Mouse (Mus musculus) heart, embryonic 14.5 days (tissue): ENCODE data around the gene Prr29. TPM values are rescaled to one million over a fixed set of nuclear protein-coding genes. Genes with fewer than 3 reads are reported as not detected.

ENCODE experiments used
- ATAC-seq: fragments of 200-750 bp; cut with Nextera tagmentation; 2 replicates; pipeline ENCODE4 v1.8.0; 2017; ENCODE audit warnings: low read depth, moderate TSS enrichment; ENCODE audit not compliant: insufficient number of reproducible peaks, insufficient read depth, low FRiP score
- H3K27ac ChIP-seq, 2 experiments: fragments of 200-500 bp in 1 of 2; fragments of 300-500 bp in 1 of 2; sonication (generic) in 1 of 2; replicated peaks in 1 of 2; 2 replicates each; pipeline ENCODE4 v1.5.1; 2012 to 2014; ENCODE audit warnings: low read depth in 2 of 2, low read length in 2 of 2, control low read depth in 1 of 2, mild to moderate bottlenecking in 1 of 2, mixed read lengths in 1 of 2; ENCODE audit not compliant: control insufficient read depth in 1 of 2, insufficient read depth in 1 of 2
- H3K27me3 ChIP-seq: fragments of 300-500 bp; sonication (generic); 2 replicates; pipeline ENCODE4 v1.6.1; 2014; ENCODE audit warnings: mild to moderate bottlenecking, low read length, control low read depth; ENCODE audit not compliant: control insufficient read depth, insufficient read depth
- H3K36me3 ChIP-seq: fragments of 300-500 bp; sonication (generic); 2 replicates; pipeline ENCODE4 v1.6.1; 2014; ENCODE audit warnings: mild to moderate bottlenecking, control low read depth, low read length, mixed read lengths; ENCODE audit not compliant: control insufficient read depth, insufficient read depth
- H3K4me1 ChIP-seq, 2 experiments: fragments of 200-500 bp in 1 of 2; fragments of 300-500 bp in 1 of 2; sonication (generic) in 1 of 2; 2 replicates each; pipeline ENCODE4 v1.6.1; 2012 to 2014; ENCODE audit warnings: low read length in 2 of 2, control low read depth in 1 of 2, mixed read lengths in 1 of 2; ENCODE audit not compliant: control insufficient read depth in 2 of 2, insufficient read depth in 2 of 2
- H3K4me2 ChIP-seq: fragments of 300-500 bp; sonication (generic); 2 replicates; pipeline ENCODE4 v1.6.1; 2014; ENCODE audit warnings: mild to moderate bottlenecking, low read length
- H3K4me3 ChIP-seq, 2 experiments: fragments of 200-500 bp in 1 of 2; fragments of 300-500 bp in 1 of 2; sonication (generic) in 1 of 2; 2 replicates each; pipeline ENCODE4 v1.5.1; 2012 to 2014; ENCODE audit warnings: low read length in 2 of 2, mild to moderate bottlenecking in 2 of 2, control low read depth in 1 of 2, low read depth in 1 of 2, moderate library complexity in 1 of 2; ENCODE audit not compliant: control insufficient read depth in 1 of 2, insufficient read depth in 1 of 2
- H3K9ac ChIP-seq: fragments of 300-500 bp; sonication (generic); 2 replicates; pipeline ENCODE4 v1.6.1; 2014; ENCODE audit warnings: mild to moderate bottlenecking, low read length
- H3K9me3 ChIP-seq: fragments of 300-500 bp; sonication (generic); 2 replicates; pipeline ENCODE4 v1.6.1; 2016; ENCODE audit warnings: low read length, control low read depth; ENCODE audit not compliant: control insufficient read depth
- WGBS: fragments of 180-500 bp; shearing (Covaris S2); extraction: QIAGEN DNeasy Blood & Tissue Kit; methylation state at CpG from one replicate; pipeline ENCODE4 v1.1.7; 2014; 5-methylcytosine and 5-hydroxymethylcytosine counted together
- polyA plus RNA-seq: library from polyadenylated mRNA; unstranded; fragments of >200 nt; fragmentation: Nextera tagmentation; extraction: Ambion mirVana; gene quantifications from 2 replicates; pipeline ENCODE4 v1.2.1, GENCODE M21; 2014

The Prr29 gene
- polyA plus RNA-seq, 1 experiment from 2014 or later = 0.35 TPM

- H3K4me3 ChIP-seq = no peak overlapping the region
- ATAC-seq = no peak
- no peaks in the 10 kb centered on the region for H3K27me3 ChIP-seq
Observed at GRCm38 (mm10) chr11:106418622-106419196, 53.4 kb downstream of the Prr29 start.

GRCm38 (mm10) chr11:106419262-106420102, 54.2 kb downstream of the Prr29 start:
- Histone ChIP-seq H3K36me3 (peaks cover 22% of the 10 kb centered on the region; the same call in 1 of the 2 replicates), H3K4me2 (no peak overlapping the region), H3K9me3 (no peaks in the 10 kb centered on the region), H3K9ac (no peak overlapping the region), H3K4me1 (peaks cover 0 to 4% of the 10 kb centered on the region in 2 experiments; a peak in 1 of 4 replicates), H3K4me3 (no peak overlapping the region), H3K27ac (peak overlapping the region in 1 of 2 experiments; percentile 9; a peak in 1 of 4 replicates), H3K27me3 (no peaks in the 10 kb centered on the region)
- WGBS = 70% methylated on average over 9 of the region's 9 CpGs
- ATAC-seq = no peak; the same call in 1 of the 2 replicates

More at GRCm38 (mm10) chr11:106418622-106419196, 53.4 kb downstream of the Prr29 start:
- Histone ChIP-seq H3K4me1 (peaks cover 0 to 4% of the 10 kb centered on the region in 2 experiments; a peak in 1 of 4 replicates), H3K27ac (no peak overlapping the region), H3K36me3 (peaks cover 27% of the 10 kb centered on the region; the same call in 1 of the 2 replicates), H3K4me2 (no peak overlapping the region), H3K9me3 (no peaks in the 10 kb centered on the region), H3K9ac (no peak overlapping the region)
- WGBS = 47% methylated on average over 4 of the region's 4 CpGs

GRCm38 (mm10) chr11:106425201-106425600, 59.9 kb downstream of the Prr29 start:
- ATAC-seq = no peak
- WGBS = 89% methylated on average over 5 of the region's 5 CpGs
- Histone ChIP-seq H3K4me2 (no peak overlapping the region), H3K4me3 (no peak overlapping the region), H3K27ac (no peak overlapping the region), H3K9ac (no peak overlapping the region), H3K9me3 (no peaks in the 10 kb centered on the region), H3K27me3 (no peaks in the 10 kb centered on the region), H3K4me1 (peaks cover 0 to 4% of the 10 kb centered on the region in 2 experiments; a peak in 3 of 4 replicates), H3K36me3 (peaks cover 21% of the 10 kb centered on the region)

GRCm38 (mm10) chr11:106426447-106426846, 61.2 kb downstream of the Prr29 start:
- no peak overlapping the region for H3K4me3 ChIP-seq
- no peaks in the 10 kb centered on the region for H3K27me3 ChIP-seq
- H3K4me2 ChIP-seq = no peak overlapping the region
- peaks cover 0 to 4% of the 10 kb centered on the region in 2 experiments; a peak in 3 of 4 replicates for H3K4me1 ChIP-seq
- 51% methylated on average over 4 of the region's 4 CpGs for WGBS
- no peak overlapping the region for H3K9ac ChIP-seq
- H3K36me3 ChIP-seq = peaks cover 20% of the 10 kb centered on the region
- H3K27ac ChIP-seq = no peak overlapping the region
- ATAC-seq = no peak
- H3K9me3 ChIP-seq = no peaks in the 10 kb centered on the region

Other genes starting within 250 kb of the Prr29 start
- not detected in 2 replicates for gene Gm10840, start 204.6 kb upstream of the Prr29 start, polyA plus RNA-seq
- 80.2 and 84.6 TPM in 2 replicates for gene Limd2, start 204.6 kb upstream of the Prr29 start, polyA plus RNA-seq
- 19.4 and 21.8 TPM in 2 replicates for gene Strada, start 163.3 kb upstream of the Prr29 start, polyA plus RNA-seq
- gene Ccdc47, start 149.1 kb upstream of the Prr29 start, polyA plus RNA-seq = 69.8 and 75.9 TPM in 2 replicates
- 43.0 and 44.9 TPM in 2 replicates for gene Ddx42, start 148.5 kb upstream of the Prr29 start, polyA plus RNA-seq
- gene Ftsj3, start 109.4 kb upstream of the Prr29 start, polyA plus RNA-seq = 31.7 and 34.1 TPM in 2 replicates
- 200 and 207 TPM in 2 replicates for gene Psmc5, start 109.3 kb upstream of the Prr29 start, polyA plus RNA-seq
- gene Smarcd2, start 92.5 kb upstream of the Prr29 start, polyA plus RNA-seq = 18.1 and 22.9 TPM in 2 replicates
- gene Tcam1, start 88.8 kb upstream of the Prr29 start, polyA plus RNA-seq = 0.05 and 0.07 TPM in 2 replicates
- gene Gh, start 63.6 kb upstream of the Prr29 start, polyA plus RNA-seq = not detected in 2 replicates
- gene Cd79b, start 50.7 kb upstream of the Prr29 start, polyA plus RNA-seq = 0.95 and 1.4 TPM in 2 replicates
- 0.07 and 0.42 TPM in 2 replicates for gene Scn4a, start 12.2 kb upstream of the Prr29 start, polyA plus RNA-seq
- 105 and 108 TPM in 2 replicates for gene Icam2, start 22.6 kb downstream of the Prr29 start, polyA plus RNA-seq
- gene Ern1, start 122.4 kb downstream of the Prr29 start, polyA plus RNA-seq = 4.8 and 6.8 TPM in 2 replicates
- gene Tex2, start 248.0 kb downstream of the Prr29 start, polyA plus RNA-seq = 13.5 and 14.4 TPM in 2 replicates